Mouse (Mus musculus): ENCODE data around the gene P2ry2. TPM values are rescaled to one million over a fixed set of nuclear protein-coding genes. Genes with fewer than 3 reads are reported as not detected.

P2ry2 gene
- total and polyA plus RNA-seq, 3 experiments: 0.87 to 1.7 (median 1.4) TPM

DNA sequence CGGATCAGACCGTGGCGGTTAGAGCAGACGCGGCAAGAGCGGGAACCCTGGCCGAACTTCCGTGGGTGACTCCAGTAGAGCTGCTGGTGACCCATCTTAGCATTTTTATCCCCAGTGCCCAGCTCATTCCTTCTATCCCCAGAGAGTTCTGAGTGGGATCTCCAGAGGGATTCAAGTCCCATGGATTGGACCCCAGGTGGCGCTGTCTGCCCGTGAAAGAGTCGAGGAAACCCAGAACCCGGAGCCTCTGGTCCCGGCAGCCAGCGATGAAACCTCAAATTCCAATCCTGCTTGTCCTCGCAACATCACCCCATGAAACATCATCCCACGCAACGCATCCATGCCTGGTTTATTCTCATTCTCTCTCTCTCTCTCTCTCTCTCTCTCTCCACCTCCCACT lies 48.7 kb upstream of the P2ry2 start:
- H3K27me3 ChIP-seq (replicated peaks): no peaks in the 10 kb centered on the region
- H3K9ac ChIP-seq (ENCODE audit: insufficient read depth, low read depth): no peak overlapping the region
- H3K4me1 ChIP-seq (ENCODE audit: control insufficient read depth in 1 of 2, insufficient read depth in 2 of 2): peaks cover 44 to 87% of the 10 kb centered on the region in 2 experiments
- TF ChIP-seq POLR2A (IDR thresholded peaks at IDR 0.05; ENCODE audit: low read depth, low read length) (no peak), IRF4 (IDR thresholded peaks at IDR 0.05; ENCODE audit: low read depth, low read length) (no peak), CTCF (conservative IDR thresholded peaks at IDR 0.05 in 1 of 2, IDR thresholded peaks at IDR 0.05 in 1 of 2; ENCODE audit: low read depth in 2 of 2, low read length in 2 of 2) (peak; percentile 34 to 72; a peak in 3 of 4 replicates), SMC3 (IDR thresholded peaks at IDR 0.05; ENCODE audit: low read depth, low read length) (peak; percentile 87), CHD1 (IDR thresholded peaks at IDR 0.05; ENCODE audit: low read depth, low read length) (no peak), BHLHE40 (IDR thresholded peaks at IDR 0.05; ENCODE audit: low read depth, low read length) (no peak), RAD21 (IDR thresholded peaks at IDR 0.05; ENCODE audit: low read depth, low read length) (peak; percentile 84)
- in situ Hi-C loops (cut with MboI; ENCODE audit: low pct_ligation_motif_present, low pct_unique_long_range_greater_than_20kb, low sequenced_read_pairs) (loop anchor here (10.0 kb wide), 2 partner anchors 243 to 313 kb away; partner anchors contain the start of gene Atg16l2), dilution Hi-C loops (cut with MboI; ENCODE audit: extremely low pct_ligation_motif_present, extremely low pct_unique_long_range_greater_than_20kb, low sequenced_read_pairs) (no loop called here)
- no peaks in the 10 kb centered on the region for H3K9me3 ChIP-seq (replicated peaks; ENCODE audit: low read length)
- H3K36me3 ChIP-seq (replicated peaks in 1 of 2; ENCODE audit: control insufficient read depth in 1 of 2, insufficient read depth in 1 of 2, low read length in 1 of 2): no peaks in the 10 kb centered on the region
- H3K4me3 ChIP-seq (replicated peaks in 1 of 3; ENCODE audit: low read depth in 2 of 3, low read length in 2 of 3, poor library complexity in 1 of 3): no peak overlapping the region
- no peak overlapping the region for H3K27ac ChIP-seq (ENCODE audit: insufficient read depth, low read depth)
- no peaks in the 10 kb centered on the region for H3K79me2 ChIP-seq (replicated peaks; ENCODE audit: control insufficient read depth, extremely low read depth, insufficient read depth, poor library complexity, severe bottlenecking)
- peak; percentile 59 for DNase-seq (ENCODE audit: extremely low read depth)
- no peak overlapping the region for H3K4me2 ChIP-seq (ENCODE audit: insufficient read depth, low read depth, poor library complexity, severe bottlenecking)

GRCm38 (mm10) chr7:101060476-101060875 lies 47.8 kb upstream of the P2ry2 start:
- Histone ChIP-seq H3K79me2 (replicated peaks; ENCODE audit: control insufficient read depth, extremely low read depth, insufficient read depth, poor library complexity, severe bottlenecking) (no peaks in the 10 kb centered on the region), H3K9me3 (replicated peaks; ENCODE audit: low read length) (no peaks in the 10 kb centered on the region), H3K36me3 (replicated peaks in 1 of 2; ENCODE audit: control insufficient read depth in 1 of 2, insufficient read depth in 1 of 2, low read length in 1 of 2) (no peaks in the 10 kb centered on the region), H3K9ac (ENCODE audit: insufficient read depth, low read depth) (no peak overlapping the region), H3K4me2 (ENCODE audit: insufficient read depth, low read depth, poor library complexity, severe bottlenecking) (no peak overlapping the region; the same call in 1 of the 2 replicates), H3K4me1 (ENCODE audit: control insufficient read depth in 1 of 2, insufficient read depth in 2 of 2) (peaks cover 38 to 84% of the 10 kb centered on the region in 2 experiments), H3K4me3 (replicated peaks in 1 of 3; ENCODE audit: low read depth in 2 of 3, low read length in 2 of 3, poor library complexity in 1 of 3) (no peak overlapping the region), H3K27ac (ENCODE audit: insufficient read depth, low read depth) (peak overlapping the region; percentile 68), H3K27me3 (replicated peaks) (no peaks in the 10 kb centered on the region)
- dilution Hi-C loops (cut with MboI; ENCODE audit: extremely low pct_ligation_motif_present, extremely low pct_unique_long_range_greater_than_20kb, low sequenced_read_pairs): no loop called here
- in situ Hi-C loops (cut with MboI; ENCODE audit: low pct_ligation_motif_present, low pct_unique_long_range_greater_than_20kb, low sequenced_read_pairs): loop anchor here (10.0 kb wide), 2 partner anchors 244 to 314 kb away; partner anchors contain the start of gene Atg16l2
- peak; percentile 41 for DNase-seq (ENCODE audit: extremely low read depth)
- TF ChIP-seq ZNF384 (IDR thresholded peaks at IDR 0.05; ENCODE audit: low read depth, low read length): peak; percentile 85
- TF ChIP-seq JUND (conservative IDR thresholded peaks at IDR 0.05; ENCODE audit: low read depth, low read length): no peak
- no peak for TF ChIP-seq NRF1 (IDR thresholded peaks at IDR 0.05; ENCODE audit: low read depth, low read length)
- no peak for TF ChIP-seq POLR2AphosphoS2 (IDR thresholded peaks at IDR 0.05; ENCODE audit: low read depth, low read length)
- no peak for TF ChIP-seq USF1 (IDR thresholded peaks at IDR 0.05; ENCODE audit: low read depth, low read length)
- TF ChIP-seq EP300 (IDR thresholded peaks at IDR 0.05; ENCODE audit: low read length): peak; percentile 46
- no peak for TF ChIP-seq GABPA (IDR thresholded peaks at IDR 0.05; ENCODE audit: insufficient replicate concordance, low read depth, low read length)

GRCm38 (mm10) chr7:101059188-101059587 lies 46.5 kb upstream of the P2ry2 start:
- H3K4me2 ChIP-seq (ENCODE audit: insufficient read depth, low read depth, poor library complexity, severe bottlenecking): peak overlapping the region; percentile 64
- DNase-seq (ENCODE audit: extremely low read depth): peak; percentile 94
- H3K27ac ChIP-seq (ENCODE audit: insufficient read depth, low read depth): peak overlapping the region; percentile 96
- dilution Hi-C loops (cut with MboI; ENCODE audit: extremely low pct_ligation_motif_present, extremely low pct_unique_long_range_greater_than_20kb, low sequenced_read_pairs) (no loop called here), in situ Hi-C loops (cut with MboI; ENCODE audit: low pct_ligation_motif_present, low pct_unique_long_range_greater_than_20kb, low sequenced_read_pairs) (no loop called here)
- no peak overlapping the region; the same call in 1 of the 2 replicates for H3K9ac ChIP-seq (ENCODE audit: insufficient read depth, low read depth)
- H3K4me1 ChIP-seq (ENCODE audit: control insufficient read depth in 1 of 2, insufficient read depth in 2 of 2): peaks cover 27 to 80% of the 10 kb centered on the region in 2 experiments
- H3K79me2 ChIP-seq (replicated peaks; ENCODE audit: control insufficient read depth, extremely low read depth, insufficient read depth, poor library complexity, severe bottlenecking): no peaks in the 10 kb centered on the region
- no peaks in the 10 kb centered on the region for H3K36me3 ChIP-seq (replicated peaks in 1 of 2; ENCODE audit: control insufficient read depth in 1 of 2, insufficient read depth in 1 of 2, low read length in 1 of 2)
- H3K4me3 ChIP-seq (replicated peaks in 1 of 3; ENCODE audit: low read depth in 2 of 3, low read length in 2 of 3, poor library complexity in 1 of 3): no peak overlapping the region
- H3K9me3 ChIP-seq (replicated peaks; ENCODE audit: low read length): peaks cover 2% of the 10 kb centered on the region
- H3K27me3 ChIP-seq (replicated peaks): no peaks in the 10 kb centered on the region
- TF ChIP-seq MAX (IDR thresholded peaks at IDR 0.05; ENCODE audit: low read length) (0 out of 2 replicates have a peak, but pooled peaks have one; percentile 46), IRF4 (IDR thresholded peaks at IDR 0.05; ENCODE audit: low read depth, low read length) (peak; percentile 87), UBTF (IDR thresholded peaks at IDR 0.05; ENCODE audit: low read depth, low read length) (no peak), SMC3 (IDR thresholded peaks at IDR 0.05; ENCODE audit: low read depth, low read length) (no peak), ELF1 (IDR thresholded peaks at IDR 0.05; ENCODE audit: low read depth, low read length) (no peak), MEF2A (IDR thresholded peaks at IDR 0.05; ENCODE audit: borderline replicate concordance, low read depth, low read length) (peak; percentile 77), USF1 (IDR thresholded peaks at IDR 0.05; ENCODE audit: low read depth, low read length) (no peak), TCF12 (IDR thresholded peaks at IDR 0.05; ENCODE audit: low read depth, low read length) (peak; percentile 53; the same call in 1 of the 2 replicates), MXI1 (IDR thresholded peaks at IDR 0.05; ENCODE audit: low read depth, low read length) (peak; percentile 53; the same call in 1 of the 2 replicates), SIN3A (IDR thresholded peaks at IDR 0.05; ENCODE audit: low read length) (0 out of 2 replicates have a peak, but pooled peaks have one; percentile 61), POLR2AphosphoS2 (IDR thresholded peaks at IDR 0.05; ENCODE audit: low read depth, low read length) (no peak), CTCF (conservative IDR thresholded peaks at IDR 0.05 in 1 of 2, IDR thresholded peaks at IDR 0.05 in 1 of 2; ENCODE audit: low read depth in 2 of 2, low read length in 2 of 2) (no peak), HCFC1 (IDR thresholded peaks at IDR 0.05; ENCODE audit: low read depth, low read length) (0 out of 2 replicates have a peak, but pooled peaks have one; percentile 4), NELFE (IDR thresholded peaks at IDR 0.05; ENCODE audit: low read depth, low read length) (0 out of 2 replicates have a peak, but pooled peaks have one; percentile 12), GABPA (IDR thresholded peaks at IDR 0.05; ENCODE audit: insufficient replicate concordance, low read depth, low read length) (no peak), CHD2 (IDR thresholded peaks at IDR 0.05; ENCODE audit: low read length) (peak; percentile 68), ZNF384 (IDR thresholded peaks at IDR 0.05; ENCODE audit: low read depth, low read length) (peak; percentile 57), EP300 (IDR thresholded peaks at IDR 0.05; ENCODE audit: low read length) (peak; percentile 94)
